Mouse (Mus musculus) liver, postnatal 0 days (tissue): ENCODE measurements around the gene Gm26920.

Experiments used
- CTCF ChIP-seq: sonication (generic); IDR thresholded peaks from 2 replicates; pipeline ENCODE4 v1.5.1; 2016; ENCODE audit warnings: antibody characterized with exemption, low read depth
- EP300 ChIP-seq: IDR thresholded peaks from 2 replicates; pipeline ENCODE4 v1.6.1; 2016; ENCODE audit warnings: antibody characterized with exemption, low read depth, mild to moderate bottlenecking

- TF ChIP-seq CTCF (no peak), EP300 (no peak)
Observed at GRCm38 (mm10) chr7:30023800-30024199, 66.4 kb downstream of the Gm26920 start.
